Mouse (Mus musculus) cerebellum, adult (tissue): ENCODE results near the gene Arpp19.

Experiments used
- ATAC-seq: cut with Nextera tagmentation; 2 replicates; pipeline ENCODE4 v1.9.2; 2017; ENCODE audit warnings: mild to moderate bottlenecking, moderate library complexity, mixed read lengths; ENCODE audit not compliant: insufficient number of reproducible peaks, low FRiP score, low TSS enrichment

Gene Arpp19

DNA sequence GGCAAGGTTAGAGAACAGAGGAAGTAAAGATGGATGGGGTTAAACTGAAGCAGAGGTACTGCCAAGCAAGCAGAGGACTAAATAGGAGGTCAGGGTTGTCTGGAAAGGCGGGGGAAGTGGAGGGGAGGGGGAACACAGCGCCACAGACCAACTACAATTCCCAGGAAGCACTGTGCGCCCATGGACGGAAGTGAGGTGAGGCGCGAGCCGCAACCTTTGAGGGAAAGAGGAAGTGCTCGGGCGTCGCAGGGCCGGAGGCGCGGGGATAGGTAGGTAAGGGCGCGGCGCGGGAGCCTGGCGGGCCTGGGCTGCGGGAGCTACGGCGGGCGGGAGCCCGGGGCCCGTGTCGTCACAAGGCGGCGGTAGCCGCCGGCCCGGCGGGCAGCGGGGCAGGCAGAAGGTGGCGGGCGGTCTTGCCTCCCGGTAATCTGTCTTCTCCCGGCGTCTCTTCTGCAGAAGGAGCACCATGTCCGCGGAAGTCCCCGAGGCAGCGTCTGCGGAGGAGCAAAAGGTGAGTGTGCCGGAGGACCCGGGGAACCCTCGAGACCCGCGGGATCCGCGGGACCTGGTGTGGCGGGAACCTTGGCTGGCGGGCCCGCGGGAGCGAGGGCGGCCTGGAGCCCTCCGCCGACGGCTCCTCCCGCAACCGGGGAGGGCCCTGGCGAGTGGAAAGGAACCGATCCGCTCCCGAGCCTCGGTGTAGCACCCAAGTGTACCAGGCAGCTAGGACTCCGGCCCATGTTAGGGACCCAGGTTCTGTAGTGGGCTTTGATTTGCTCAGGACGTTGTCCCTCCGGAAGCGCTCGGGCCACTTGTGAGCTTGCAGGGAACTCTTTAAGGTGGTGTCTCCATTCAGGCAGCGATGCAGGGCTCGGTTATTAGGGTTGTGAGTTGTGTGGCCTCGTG, at the start of gene Arpp19:
Gene Arpp19, plus strand, starts transcription at position 164 of the 906 bp plus-strand sequence.
- peak; percentile 99 for ATAC-seq

DNA sequence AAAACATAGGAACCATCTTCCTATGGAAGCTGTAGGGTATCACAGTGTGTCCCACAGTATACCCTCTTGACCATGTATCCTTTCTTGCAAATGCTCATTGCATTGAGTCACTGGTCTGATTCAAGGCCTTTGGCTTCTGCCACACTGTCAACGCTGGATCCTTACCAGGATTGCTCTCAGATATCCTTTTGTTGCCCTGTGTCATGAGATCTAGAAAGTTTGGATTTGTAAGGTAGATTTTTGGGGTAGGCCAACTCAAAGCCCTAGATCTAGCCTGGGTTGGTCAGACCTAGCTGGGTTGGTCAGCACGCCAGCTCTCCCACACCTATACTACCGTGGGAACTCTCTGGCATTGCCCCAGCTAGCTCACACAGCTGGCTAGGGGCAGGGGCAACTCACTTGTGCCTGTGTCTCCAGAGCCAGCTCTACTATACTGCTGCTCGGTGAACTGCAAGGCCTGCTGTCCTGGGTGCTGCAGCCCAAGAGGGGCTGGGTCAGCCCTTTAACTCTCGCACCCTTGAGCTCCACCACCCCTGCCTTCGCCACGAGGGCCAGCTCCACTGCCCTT, 48.4 kb upstream of the Arpp19 start:
- ATAC-seq: no peak

DNA sequence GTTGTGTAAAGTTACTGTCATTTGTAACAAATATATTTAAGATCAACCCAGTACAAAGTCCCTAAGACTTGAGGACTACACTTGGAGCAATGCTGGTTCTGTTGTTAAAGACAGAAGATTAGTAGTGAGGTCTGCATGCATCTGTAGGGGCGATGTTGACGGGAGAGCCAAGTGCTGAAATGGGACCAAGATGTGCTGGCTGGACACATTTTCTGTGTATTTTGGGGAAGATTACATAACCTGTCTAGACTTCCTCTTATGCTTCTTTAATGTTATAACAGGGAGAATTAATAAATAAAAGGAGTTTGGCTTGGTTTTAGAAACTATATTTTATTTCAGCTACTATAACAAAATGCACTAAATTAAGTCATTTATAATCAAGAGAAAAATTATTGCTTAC, 47.4 kb upstream of the Arpp19 start:
- no peak for ATAC-seq

DNA sequence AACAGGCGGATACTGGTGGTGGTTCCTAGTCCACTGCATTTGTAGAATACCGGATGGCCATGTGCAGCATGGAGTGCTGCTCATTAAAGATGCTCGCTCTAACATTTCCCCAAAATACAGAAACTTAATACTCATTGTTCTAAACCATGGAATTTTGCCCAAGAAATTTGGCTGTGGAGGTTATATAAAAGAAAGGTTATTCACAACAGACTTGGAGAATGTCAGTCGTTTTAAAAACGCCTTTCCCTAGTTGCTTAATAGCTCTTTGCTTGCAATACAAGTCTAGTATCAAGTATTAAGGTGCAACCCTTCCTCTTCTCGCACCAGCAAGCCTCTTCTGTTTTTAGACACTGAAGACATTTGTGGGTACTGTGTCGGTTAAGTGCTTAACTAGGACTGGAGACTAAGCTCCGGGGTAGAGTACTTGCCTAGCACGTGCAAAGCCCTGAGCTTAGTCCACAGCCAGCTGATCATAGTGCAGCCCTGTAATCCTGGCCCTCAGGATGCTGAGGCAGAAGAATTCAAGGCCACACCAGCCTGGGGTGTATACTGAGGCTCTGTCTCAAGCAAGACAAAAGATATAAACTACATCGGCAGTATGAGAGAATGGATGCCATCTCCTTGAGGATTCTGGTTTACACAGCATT, 42.7 kb upstream of the Arpp19 start:
- ATAC-seq: no peak

DNA sequence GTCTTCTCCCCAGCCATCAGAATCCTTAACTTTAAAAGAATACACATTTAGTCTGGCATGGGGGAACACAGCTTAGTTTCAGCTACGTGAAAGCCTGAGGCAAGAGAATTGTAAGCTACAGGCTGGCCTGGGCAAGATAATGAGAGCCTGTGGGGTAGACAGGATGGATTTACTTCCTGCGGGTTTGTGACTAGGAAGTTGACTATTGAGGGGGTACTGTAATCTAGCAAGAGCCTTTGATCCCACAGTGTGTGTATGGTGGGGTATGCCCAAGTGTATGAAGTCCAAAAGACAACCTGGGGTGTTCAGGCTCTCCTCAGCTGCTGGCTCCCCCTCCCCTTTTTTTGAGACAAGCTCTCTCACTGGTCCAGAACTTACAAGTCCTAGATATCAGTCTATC, 41.1 kb upstream of the Arpp19 start:
- no peak for ATAC-seq

DNA sequence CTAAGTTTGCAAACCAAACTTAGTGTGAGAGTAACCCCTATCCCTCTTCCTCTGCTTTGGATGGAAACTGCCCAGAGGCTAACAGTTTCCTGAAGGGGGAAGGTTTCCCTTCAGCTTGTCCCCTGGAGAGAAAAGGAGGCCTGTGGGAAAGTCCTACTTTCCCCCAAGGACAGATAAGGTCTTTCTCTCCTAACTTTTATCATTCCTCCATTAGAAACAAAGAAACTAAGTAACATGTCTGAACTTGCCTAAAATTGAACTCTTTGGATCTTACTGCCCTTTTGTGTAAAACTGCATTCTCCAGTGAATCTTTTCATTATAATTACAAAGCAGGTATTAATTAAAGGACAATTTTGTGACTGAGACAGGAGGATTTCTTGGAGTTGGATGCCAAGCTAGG, 39.4 kb upstream of the Arpp19 start:
- ATAC-seq: no peak

DNA sequence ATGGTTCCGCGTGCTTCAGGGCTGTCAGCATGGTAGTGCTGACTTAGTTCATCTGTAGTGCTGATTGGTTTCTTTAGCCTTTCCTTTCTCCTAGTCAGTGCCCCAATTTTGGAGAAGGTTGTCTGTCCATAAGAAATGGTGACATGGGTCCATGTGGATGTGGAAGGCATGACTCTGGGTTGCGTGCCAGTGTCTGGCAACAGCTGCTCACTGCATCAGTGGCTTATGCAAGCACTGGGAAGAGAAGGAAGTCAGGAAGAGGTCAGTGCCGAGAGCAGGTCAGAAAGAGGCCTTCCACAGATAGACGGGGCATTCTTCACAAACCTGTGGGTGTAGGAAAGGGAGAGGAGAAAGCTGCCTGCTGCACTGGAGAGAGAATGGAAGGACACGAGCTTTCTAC, 36.4 kb upstream of the Arpp19 start:
- ATAC-seq: no peak

DNA sequence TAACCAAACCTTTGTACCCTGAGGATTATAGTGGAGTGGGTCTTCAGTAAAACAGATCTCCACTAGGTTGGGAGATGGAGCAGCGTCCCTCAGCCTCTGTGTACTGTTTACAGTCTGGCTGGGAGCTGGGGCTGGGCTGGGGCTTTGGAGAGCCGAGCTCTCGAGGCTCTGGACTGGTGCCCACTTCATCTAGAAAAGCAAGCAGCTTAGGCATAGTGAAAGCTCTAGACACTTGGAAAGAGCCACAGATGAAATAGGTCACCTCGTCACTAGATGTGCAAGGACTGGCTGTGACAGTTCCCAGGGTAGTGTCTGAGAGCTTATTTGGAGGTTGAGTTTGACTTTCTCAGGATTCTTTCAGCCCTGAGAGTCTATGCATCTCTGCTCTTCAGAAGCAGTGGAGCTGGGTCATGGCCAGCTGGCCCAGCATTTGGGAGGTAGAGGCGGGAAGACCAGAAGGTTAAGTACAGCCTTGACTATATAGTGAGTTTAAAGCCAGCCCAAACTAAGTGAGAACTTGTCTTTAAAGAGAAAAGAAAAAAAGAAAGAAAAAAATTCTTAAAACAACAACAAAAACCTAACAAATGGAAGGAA, 35.7 kb upstream of the Arpp19 start:
- peak; percentile 79 for ATAC-seq

DNA sequence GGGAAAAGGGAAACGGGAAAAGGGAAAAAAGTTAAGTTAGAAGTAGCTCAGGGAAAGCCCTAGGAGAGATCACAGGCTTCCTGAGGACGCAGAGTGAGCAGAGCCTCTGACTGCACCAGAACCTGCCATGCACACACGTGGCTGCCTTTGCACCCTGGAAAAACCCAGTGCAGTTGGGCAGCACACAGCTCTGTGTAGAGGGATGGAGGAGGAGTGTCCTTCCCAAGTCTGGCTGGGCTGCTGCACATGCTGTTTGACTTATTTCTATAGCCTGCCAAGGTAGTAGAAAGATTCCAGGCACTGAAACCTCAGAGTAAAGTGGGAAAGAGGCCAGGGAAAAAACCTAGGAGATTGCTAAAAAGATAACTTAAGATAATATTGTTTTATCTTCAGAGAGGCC, 35.2 kb upstream of the Arpp19 start:
- no peak for ATAC-seq

DNA sequence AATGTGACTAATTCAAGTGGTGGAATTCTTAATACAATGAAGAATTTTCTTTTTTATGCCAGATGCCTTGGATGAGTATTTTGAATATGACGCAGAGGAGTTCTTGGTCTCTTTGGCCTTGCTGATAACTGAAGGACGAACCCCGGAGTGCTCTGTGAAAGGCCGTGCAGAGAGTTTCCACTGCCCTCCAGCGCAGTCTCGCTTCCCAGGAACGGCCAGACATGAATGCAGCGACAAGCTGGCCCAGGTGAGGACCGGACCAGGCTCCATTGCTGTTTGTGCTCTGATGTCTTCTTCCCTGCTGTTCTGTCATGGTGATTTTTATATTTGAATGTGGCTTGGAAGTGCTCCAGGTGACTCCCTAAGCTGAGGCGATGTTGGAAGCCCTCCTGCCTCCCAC, 33.2 kb upstream of the Arpp19 start:
- ATAC-seq: no peak

DNA sequence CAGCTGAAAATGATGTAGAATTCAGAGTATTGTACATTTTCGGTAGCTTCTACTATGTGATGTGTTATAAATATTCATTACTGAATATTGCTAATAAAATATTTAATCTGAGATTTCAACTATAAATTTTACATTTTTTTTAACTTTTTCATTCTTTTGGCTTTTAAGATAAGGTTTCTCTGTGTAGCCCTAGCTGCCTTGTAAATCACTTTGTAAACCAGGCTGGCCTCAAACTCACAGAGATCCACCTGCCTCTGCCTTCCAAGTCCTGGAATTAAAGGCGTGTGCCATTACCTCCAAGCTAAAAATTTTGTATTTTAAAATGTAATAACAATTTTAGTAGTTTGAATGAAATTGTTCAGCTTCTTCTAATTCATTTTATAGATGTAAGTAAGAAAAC, 20.8 kb upstream of the Arpp19 start:
- no peak for ATAC-seq

DNA sequence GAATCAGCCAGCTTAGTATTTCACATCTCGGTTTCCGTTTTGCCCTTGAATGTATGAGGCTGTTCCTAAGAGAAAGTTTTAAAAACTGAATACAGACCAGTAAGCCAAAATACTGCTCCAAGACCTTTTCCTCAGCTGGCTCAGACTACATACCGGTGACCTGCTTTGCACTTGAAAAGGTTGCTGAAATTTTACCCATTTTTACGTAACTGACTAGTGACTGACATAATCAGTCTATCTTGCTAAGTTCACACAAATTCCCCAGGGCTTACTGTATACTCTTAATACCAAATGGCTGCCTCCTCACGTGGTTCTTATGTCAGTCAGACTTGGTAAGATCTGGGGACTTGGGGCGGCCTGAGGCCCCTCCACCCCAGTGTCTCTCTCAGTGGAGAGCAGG, 18.2 kb upstream of the Arpp19 start:
- no peak for ATAC-seq

DNA sequence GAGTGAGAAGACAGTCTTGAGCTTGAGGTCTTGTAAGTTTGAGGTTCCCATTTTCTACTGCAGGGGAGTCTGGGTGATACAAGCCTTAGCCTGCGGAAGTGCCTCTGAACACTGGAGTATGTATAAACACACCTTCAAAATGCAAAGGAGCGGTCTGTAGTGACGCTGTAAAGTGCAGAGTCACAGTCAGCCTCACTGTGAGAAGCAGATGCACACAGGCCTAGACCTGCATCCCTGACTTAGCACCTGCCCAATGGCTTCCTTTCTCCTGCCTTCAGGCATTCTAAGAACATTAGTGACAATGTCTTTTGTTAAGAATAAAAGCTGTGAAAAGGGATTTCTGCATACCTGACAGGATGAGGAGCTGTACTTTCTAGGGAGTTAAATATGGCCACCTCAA, 17.8 kb upstream of the Arpp19 start:
- no peak for ATAC-seq

DNA sequence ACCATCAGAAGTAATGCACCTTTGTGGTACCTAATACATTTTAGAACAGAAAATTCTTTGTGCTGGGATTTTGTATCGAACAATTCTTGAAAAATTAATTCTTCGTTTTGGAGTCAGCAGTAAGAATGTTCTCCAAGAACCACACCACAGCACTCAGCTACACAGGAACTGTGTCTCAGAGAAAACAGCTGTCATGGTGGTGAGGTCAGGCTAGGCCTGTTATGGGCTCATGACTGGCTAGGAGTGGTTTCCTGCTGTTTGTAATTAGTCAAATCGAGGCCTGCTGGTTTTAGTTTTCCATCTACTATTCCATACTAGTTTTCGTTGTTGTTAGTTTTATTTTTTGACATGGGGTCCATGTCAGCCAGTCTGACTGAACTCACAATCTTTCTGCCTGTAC, 16.9 kb upstream of the Arpp19 start:
- ATAC-seq: no peak

DNA sequence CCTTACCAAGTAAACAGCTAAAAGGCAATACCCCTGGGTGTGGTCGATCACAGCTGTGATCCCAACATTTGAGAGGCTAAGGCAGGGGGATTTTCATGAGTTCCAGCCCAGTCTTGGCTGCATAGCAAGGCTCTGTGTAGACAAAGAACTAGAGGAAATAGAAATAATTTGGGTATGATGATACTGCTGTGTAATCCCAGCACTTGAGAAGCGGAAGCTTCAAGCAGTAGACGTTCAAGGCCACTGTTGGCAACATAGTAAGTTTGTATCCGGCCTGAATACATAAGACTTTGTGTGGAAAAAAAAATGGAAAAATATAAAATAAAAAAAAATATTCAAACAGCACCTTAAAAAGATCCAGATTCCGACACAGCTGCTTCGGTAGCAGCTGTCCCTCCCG, 14.9 kb upstream of the Arpp19 start:
- ATAC-seq: no peak

DNA sequence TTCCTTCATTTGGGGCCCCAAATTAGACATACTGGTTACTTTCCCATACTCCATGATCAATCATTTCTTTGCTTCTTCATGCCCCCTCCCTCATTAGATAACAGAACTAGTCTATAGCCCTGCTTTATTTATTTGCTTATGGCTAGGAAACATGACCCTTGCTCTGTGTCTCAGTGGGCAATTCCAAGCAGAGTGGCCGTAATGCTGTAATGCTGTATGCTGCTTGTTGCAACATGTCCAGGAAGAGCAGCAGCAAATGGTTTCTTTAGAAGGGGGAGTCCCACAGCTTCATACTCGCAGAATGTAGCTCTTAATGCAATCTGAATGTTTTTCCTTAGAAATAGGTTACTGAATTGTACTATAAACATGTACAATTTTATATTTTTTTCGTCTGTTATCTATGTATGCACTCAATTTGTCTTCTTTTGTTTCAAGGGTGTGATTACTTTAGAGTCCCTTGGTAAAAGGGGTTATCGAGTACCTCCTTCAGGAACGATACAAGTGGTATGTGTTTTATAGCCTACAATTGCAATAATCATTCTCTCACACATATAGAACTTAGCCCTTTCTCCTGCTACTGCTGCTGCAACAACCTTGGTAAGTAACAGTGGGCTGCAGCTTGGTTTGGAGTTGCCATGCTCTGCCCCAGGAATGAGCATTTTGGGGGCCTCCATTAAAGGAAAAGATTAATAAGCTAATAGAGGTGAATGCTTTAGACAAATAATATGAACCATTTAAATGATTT, 14.1 kb upstream of the Arpp19 start:
- ATAC-seq: no peak

DNA sequence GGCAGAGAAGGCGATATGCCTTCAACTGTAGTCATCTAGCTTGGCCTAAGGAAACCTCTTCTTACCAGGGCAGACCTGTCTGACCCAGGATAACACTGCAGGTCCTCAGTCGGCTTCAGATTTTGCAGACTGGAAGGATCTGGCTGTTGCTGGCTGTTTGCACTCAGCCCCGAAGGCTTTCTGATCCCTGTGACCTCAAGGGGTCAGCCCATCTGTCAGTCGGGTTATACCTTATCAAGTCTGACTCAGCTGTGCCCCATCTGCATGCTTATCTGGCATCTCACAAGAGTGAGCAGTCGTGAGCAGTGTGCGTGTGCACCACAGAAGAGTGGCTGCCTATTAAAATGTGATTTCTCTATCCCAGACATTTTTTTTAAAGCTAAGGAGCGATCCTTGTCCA, 13.3 kb upstream of the Arpp19 start:
- no peak for ATAC-seq

DNA sequence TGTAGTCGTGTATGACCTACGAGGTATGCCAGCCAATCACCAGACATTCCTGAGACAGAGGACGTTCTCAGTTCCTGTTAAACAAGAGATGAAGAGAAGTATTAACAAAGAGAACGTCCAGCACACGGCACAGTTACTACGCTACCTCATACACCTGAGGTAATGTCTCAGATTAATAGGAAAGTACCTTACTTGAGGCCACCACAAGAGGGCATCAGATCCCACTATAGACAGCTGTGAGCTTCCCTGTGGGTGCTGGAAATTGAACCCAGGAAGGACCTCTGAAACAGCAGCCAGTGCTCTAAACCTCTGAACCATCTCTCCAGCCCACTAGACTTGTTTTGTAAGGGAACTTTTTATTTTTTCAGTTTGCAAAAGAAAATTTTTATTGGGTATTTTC, 11.7 kb upstream of the Arpp19 start:
- no peak for ATAC-seq

DNA sequence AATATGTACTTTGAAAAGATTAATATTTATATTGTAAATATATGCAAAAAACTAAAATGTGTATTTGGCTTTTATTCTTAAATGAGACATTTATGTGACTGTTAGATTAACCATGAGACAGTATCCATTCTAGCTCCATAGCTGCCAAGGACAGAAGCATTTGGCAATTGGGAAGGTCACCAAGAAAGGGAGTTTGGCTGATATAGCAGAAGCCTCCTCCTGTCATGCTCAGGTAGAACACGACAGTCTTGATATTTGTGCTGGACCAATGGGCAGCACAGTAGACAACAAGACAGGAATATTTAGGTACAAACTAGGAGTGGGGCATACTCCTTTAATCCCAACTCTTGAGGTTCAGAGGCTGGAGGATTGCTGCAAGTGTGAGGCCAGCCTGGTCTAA, 5.0 kb upstream of the Arpp19 start:
- no peak for ATAC-seq

DNA sequence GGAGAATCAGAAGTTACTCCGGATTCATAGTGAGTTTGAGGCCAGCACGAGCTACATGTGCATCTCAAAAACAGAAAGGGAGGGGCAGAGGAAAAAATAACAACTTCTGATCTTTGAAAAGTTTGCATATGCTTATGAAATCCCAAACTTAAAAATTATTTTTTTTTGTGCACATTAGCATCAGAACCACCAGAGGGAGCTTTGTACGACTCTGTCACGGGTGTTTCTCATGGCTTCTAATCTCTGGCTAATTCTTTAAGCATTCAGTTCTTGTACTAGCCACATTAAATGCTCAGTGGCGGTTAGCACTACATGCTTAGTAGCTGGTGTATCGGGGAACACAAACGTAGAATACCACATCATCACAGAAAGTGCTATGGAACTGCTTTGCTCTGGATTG, 4.3 kb upstream of the Arpp19 start:
- no peak for ATAC-seq

DNA sequence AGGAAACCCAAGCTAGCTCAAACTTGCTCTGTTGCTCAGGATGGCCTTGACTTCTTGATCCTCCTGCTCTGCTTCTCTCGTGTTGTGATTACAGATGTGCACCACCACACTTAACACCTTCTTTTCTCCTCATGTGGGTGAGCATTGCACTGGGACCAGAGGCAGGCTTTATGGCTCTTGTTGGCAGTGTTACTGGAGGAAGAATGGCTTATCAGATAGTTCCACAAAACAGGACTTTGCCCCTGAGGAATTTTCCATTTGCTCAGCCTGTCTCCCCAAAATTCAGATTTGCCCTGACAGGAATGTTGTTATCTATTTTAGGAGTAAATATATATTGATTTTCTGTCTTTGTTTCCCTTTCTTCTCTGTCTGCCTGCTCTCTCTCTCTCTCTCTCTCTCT, 2.7 kb upstream of the Arpp19 start:
- ATAC-seq: no peak
